Mouse (Mus musculus): Measurements from ENCODE around the gene Cxadr. TPM values are rescaled to one million over a fixed set of nuclear protein-coding genes. Genes with fewer than 3 reads are reported as not detected.
A peak's percentile ranks its signal among the peaks of the same experiment; 100 is the strongest.

The Cxadr gene
- polyA plus RNA-seq, 1 experiment from 2014 or later = 14.4 TPM

- Histone ChIP-seq H3K9me3 (ENCODE audit: control insufficient read depth, low read length) (no peaks in the 10 kb centered on the region), H3K4me1 (ENCODE audit: control insufficient read depth, insufficient read depth, low read length) (peaks cover 9% of the 10 kb centered on the region; the same call in 1 of the 2 replicates), H3K27ac (replicated peaks; ENCODE audit: low read depth, low read length) (no peak overlapping the region), H3K36me3 (ENCODE audit: control insufficient read depth, insufficient read depth, low read length) (no peaks in the 10 kb centered on the region), H3K27me3 (replicated peaks; ENCODE audit: control insufficient read depth, insufficient read depth, low read length) (no peaks in the 10 kb centered on the region), H3K9ac (ENCODE audit: low read depth, low read length) (no peak overlapping the region), H3K4me2 (ENCODE audit: low read depth, low read length) (no peak overlapping the region), H3K4me3 (ENCODE audit: low read depth, low read length) (no peak overlapping the region)
- ATAC-seq (ENCODE audit: low read depth) (no peak), DNase-seq (ENCODE audit: low spot score) (no peak)
- 67% methylated on average over 3 of the region's 3 CpGs for WGBS
Observed at GRCm38 (mm10) chr16:78268167-78268566, 33.1 kb upstream of the Cxadr start.

- H3K4me3 ChIP-seq (ENCODE audit: low read depth, low read length) = no peak overlapping the region
- H3K36me3 ChIP-seq (ENCODE audit: control insufficient read depth, insufficient read depth, low read length) = no peaks in the 10 kb centered on the region
- 73% methylated on average over 9 of the region's 9 CpGs for WGBS
- H3K9me3 ChIP-seq (ENCODE audit: control insufficient read depth, low read length) = no peaks in the 10 kb centered on the region
- DNase-seq (ENCODE audit: low spot score) (no peak), ATAC-seq (ENCODE audit: low read depth) (no peak)
- no peak overlapping the region for H3K4me2 ChIP-seq (ENCODE audit: low read depth, low read length)
- no peak overlapping the region for H3K9ac ChIP-seq (ENCODE audit: low read depth, low read length)
- H3K27ac ChIP-seq (replicated peaks; ENCODE audit: low read depth, low read length) = no peak overlapping the region
- no peaks in the 10 kb centered on the region for H3K27me3 ChIP-seq (replicated peaks; ENCODE audit: control insufficient read depth, insufficient read depth, low read length)
- H3K4me1 ChIP-seq (ENCODE audit: control insufficient read depth, insufficient read depth, low read length) = no peaks in the 10 kb centered on the region
Observed at GRCm38 (mm10) chr16:78274825-78275455, 26.3 kb upstream of the Cxadr start.

- H3K4me2 ChIP-seq (ENCODE audit: low read depth, low read length) = no peak overlapping the region
- no peak for ATAC-seq (ENCODE audit: low read depth)
- H3K4me3 ChIP-seq (ENCODE audit: low read depth, low read length) = no peak overlapping the region
- no peak overlapping the region for H3K9ac ChIP-seq (ENCODE audit: low read depth, low read length)
- no peaks in the 10 kb centered on the region for H3K27me3 ChIP-seq (replicated peaks; ENCODE audit: control insufficient read depth, insufficient read depth, low read length)
- H3K36me3 ChIP-seq (ENCODE audit: control insufficient read depth, insufficient read depth, low read length) = no peaks in the 10 kb centered on the region
- DNase-seq (ENCODE audit: low spot score) = no peak
- H3K9me3 ChIP-seq (ENCODE audit: control insufficient read depth, low read length) = no peaks in the 10 kb centered on the region
- 41% methylated on average over 4 of the region's 4 CpGs for WGBS
- H3K27ac ChIP-seq (replicated peaks; ENCODE audit: low read depth, low read length) = no peak overlapping the region
- no peaks in the 10 kb centered on the region for H3K4me1 ChIP-seq (ENCODE audit: control insufficient read depth, insufficient read depth, low read length)
Observed at GRCm38 (mm10) chr16:78277567-78277966, 23.7 kb upstream of the Cxadr start.

- no peak for DNase-seq (ENCODE audit: low spot score)
- H3K27me3 ChIP-seq (replicated peaks; ENCODE audit: control insufficient read depth, insufficient read depth, low read length) = no peaks in the 10 kb centered on the region
- H3K27ac ChIP-seq (replicated peaks; ENCODE audit: low read depth, low read length) = no peak overlapping the region
- H3K9me3 ChIP-seq (ENCODE audit: control insufficient read depth, low read length) = no peaks in the 10 kb centered on the region
- H3K9ac ChIP-seq (ENCODE audit: low read depth, low read length) = no peak overlapping the region
- no peak for ATAC-seq (ENCODE audit: low read depth)
- WGBS = 76% methylated on average over 5 of the region's 5 CpGs
- no peak overlapping the region for H3K4me2 ChIP-seq (ENCODE audit: low read depth, low read length)
- no peaks in the 10 kb centered on the region for H3K4me1 ChIP-seq (ENCODE audit: control insufficient read depth, insufficient read depth, low read length)
- no peaks in the 10 kb centered on the region for H3K36me3 ChIP-seq (ENCODE audit: control insufficient read depth, insufficient read depth, low read length)
- H3K4me3 ChIP-seq (ENCODE audit: low read depth, low read length) = no peak overlapping the region
Observed at GRCm38 (mm10) chr16:78280093-78280881, 21.0 kb upstream of the Cxadr start.

GRCm38 (mm10) chr16:78283231-78283630 lies 18.1 kb upstream of the Cxadr start:
- Histone ChIP-seq H3K4me1 (ENCODE audit: control insufficient read depth, insufficient read depth, low read length) (no peaks in the 10 kb centered on the region), H3K4me2 (ENCODE audit: low read depth, low read length) (no peak overlapping the region), H3K9me3 (ENCODE audit: control insufficient read depth, low read length) (no peaks in the 10 kb centered on the region), H3K27ac (replicated peaks; ENCODE audit: low read depth, low read length) (no peak overlapping the region), H3K4me3 (ENCODE audit: low read depth, low read length) (no peak overlapping the region), H3K36me3 (ENCODE audit: control insufficient read depth, insufficient read depth, low read length) (no peaks in the 10 kb centered on the region), H3K27me3 (replicated peaks; ENCODE audit: control insufficient read depth, insufficient read depth, low read length) (no peaks in the 10 kb centered on the region), H3K9ac (ENCODE audit: low read depth, low read length) (no peak overlapping the region)
- 74% methylated on average over 5 of the region's 5 CpGs for WGBS
- ATAC-seq (ENCODE audit: low read depth) (no peak), DNase-seq (ENCODE audit: low spot score) (no peak)

- 85% methylated on average over 1 of the region's 1 CpGs for WGBS
- Histone ChIP-seq H3K4me1 (ENCODE audit: control insufficient read depth, insufficient read depth, low read length) (no peaks in the 10 kb centered on the region), H3K9ac (ENCODE audit: low read depth, low read length) (no peak overlapping the region), H3K27ac (replicated peaks; ENCODE audit: low read depth, low read length) (no peak overlapping the region), H3K4me2 (ENCODE audit: low read depth, low read length) (no peak overlapping the region), H3K36me3 (ENCODE audit: control insufficient read depth, insufficient read depth, low read length) (no peaks in the 10 kb centered on the region), H3K4me3 (ENCODE audit: low read depth, low read length) (no peak overlapping the region), H3K9me3 (ENCODE audit: control insufficient read depth, low read length) (no peaks in the 10 kb centered on the region), H3K27me3 (replicated peaks; ENCODE audit: control insufficient read depth, insufficient read depth, low read length) (no peaks in the 10 kb centered on the region)
- no peak for ATAC-seq (ENCODE audit: low read depth)
- DNase-seq (ENCODE audit: low spot score) = no peak
Observed at GRCm38 (mm10) chr16:78294051-78294450, 7.2 kb upstream of the Cxadr start.

- WGBS = 30% methylated on average over 5 of the region's 5 CpGs
- ATAC-seq (ENCODE audit: low read depth) (peak; percentile 78), DNase-seq (ENCODE audit: low spot score) (peak; percentile 69)
- no peaks in the 10 kb centered on the region for H3K4me1 ChIP-seq (ENCODE audit: control insufficient read depth, insufficient read depth, low read length)
- H3K9ac ChIP-seq (ENCODE audit: low read depth, low read length) = no peak overlapping the region
- H3K4me2 ChIP-seq (ENCODE audit: low read depth, low read length) = no peak overlapping the region
- H3K9me3 ChIP-seq (ENCODE audit: control insufficient read depth, low read length) = no peaks in the 10 kb centered on the region
- no peak overlapping the region for H3K27ac ChIP-seq (replicated peaks; ENCODE audit: low read depth, low read length)
- H3K4me3 ChIP-seq (ENCODE audit: low read depth, low read length) = no peak overlapping the region
- H3K27me3 ChIP-seq (replicated peaks; ENCODE audit: control insufficient read depth, insufficient read depth, low read length) = no peaks in the 10 kb centered on the region
- H3K36me3 ChIP-seq (ENCODE audit: control insufficient read depth, insufficient read depth, low read length) = no peaks in the 10 kb centered on the region
Observed at GRCm38 (mm10) chr16:78294606-78295275, 6.5 kb upstream of the Cxadr start.

GRCm38 (mm10) chr16:78295601-78296000 lies 5.7 kb upstream of the Cxadr start:
- no peak for DNase-seq (ENCODE audit: low spot score)
- Histone ChIP-seq H3K27me3 (replicated peaks; ENCODE audit: control insufficient read depth, insufficient read depth, low read length) (0 out of 2 replicates have a peak, but pooled peaks cover 4% of the 10 kb centered on the region), H3K4me3 (ENCODE audit: low read depth, low read length) (no peak overlapping the region), H3K4me2 (ENCODE audit: low read depth, low read length) (no peak overlapping the region), H3K9ac (ENCODE audit: low read depth, low read length) (no peak overlapping the region), H3K9me3 (ENCODE audit: control insufficient read depth, low read length) (no peaks in the 10 kb centered on the region), H3K27ac (replicated peaks; ENCODE audit: low read depth, low read length) (no peak overlapping the region), H3K36me3 (ENCODE audit: control insufficient read depth, insufficient read depth, low read length) (no peaks in the 10 kb centered on the region), H3K4me1 (ENCODE audit: control insufficient read depth, insufficient read depth, low read length) (no peaks in the 10 kb centered on the region)
- 58% methylated on average over 4 of the region's 4 CpGs for WGBS
- ATAC-seq (ENCODE audit: low read depth) = no peak

Data from embryonic facial prominence, embryonic 14.5 days (tissue).